Mouse (Mus musculus) stomach, postnatal 0 days (tissue): ENCODE measurements around the gene Oaz2.

Experiments used
- CTCF ChIP-seq: IDR thresholded peaks from 2 replicates; pipeline ENCODE4 v1.5.1; 2016; ENCODE audit warnings: antibody characterized with exemption, low read depth, mild to moderate bottlenecking, moderate library complexity
- EP300 ChIP-seq: optimal IDR thresholded peaks from 2 replicates; pipeline ENCODE3; 2016; ENCODE audit warnings: antibody characterized with exemption

- peak; percentile 48 for TF ChIP-seq CTCF
- no peak for TF ChIP-seq EP300
Measured at GRCm38 (mm10) chr9:65645984-65646383, 21.8 kb upstream of the Oaz2 start.
